In the genomic region with DNA sequence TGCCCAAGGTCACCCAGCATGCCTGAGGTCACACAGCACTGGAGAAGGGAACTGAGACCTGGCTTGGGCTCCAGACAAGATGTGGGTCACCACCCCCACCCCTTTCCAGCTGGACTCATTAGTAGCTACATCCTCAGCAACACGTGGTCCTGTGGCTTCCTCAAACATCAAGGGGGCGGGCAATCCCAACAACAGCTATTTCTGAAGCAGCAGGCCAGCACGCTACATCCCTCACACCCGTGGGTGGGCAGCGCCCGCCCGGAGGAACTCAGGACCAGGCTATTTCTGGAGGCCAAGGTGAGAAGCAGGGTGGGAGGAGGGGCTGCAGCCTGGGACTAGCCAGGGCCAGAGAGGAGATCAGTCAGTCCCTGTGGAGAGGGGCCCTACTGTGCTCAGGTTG, we compare ENCODE assay signal across 8 mouse cellular contexts. TPM values are rescaled to one million over a fixed set of nuclear protein-coding genes. Genes with fewer than 3 reads are reported as not detected.
DNase-seq lines count a peak whose midpoint lies in the region; ATAC-seq and TF ChIP-seq lines count a peak whose summit lies in the region.

No protein-coding gene starts in this region.

- no peak overlapping the region for H3K4me2 ChIP-seq in kidney, postnatal 0 days (ENCODE audit: low read length)
- H3K4me2 ChIP-seq in embryonic facial prominence, embryonic 15.5 days (replicated peaks), result 0 out of 2 replicates have a peak overlapping the region, but pooled peaks have one; percentile 6
- peak overlapping the region; percentile 55 for H3K4me2 ChIP-seq in hindbrain, embryonic 13.5 days
- H3K4me2 ChIP-seq in midbrain, embryonic 15.5 days, result peak overlapping the region; percentile 42; the same call in 1 of the 2 replicates

- H3K4me3 ChIP-seq in kidney, postnatal 0 days (replicated peaks; ENCODE audit: low read depth, low read length), result no peak overlapping the region
- no peak overlapping the region for H3K4me3 ChIP-seq in embryonic facial prominence, embryonic 15.5 days (replicated peaks)
- no peak overlapping the region; the same call in 1 of the 2 replicates for H3K4me3 ChIP-seq in hindbrain, embryonic 13.5 days
- no peak overlapping the region for H3K4me3 ChIP-seq in midbrain, embryonic 15.5 days

- 37% methylated on average over 7 of the region's 7 CpGs for WGBS in kidney, postnatal 0 days
- WGBS in embryonic facial prominence, embryonic 15.5 days, result 63% methylated on average over 7 of the region's 7 CpGs
- WGBS in hindbrain, embryonic 13.5 days, result 61% methylated on average over 7 of the region's 7 CpGs
- WGBS in midbrain, embryonic 15.5 days, result 60% methylated on average over 7 of the region's 7 CpGs

- no peaks in the 10 kb centered on the region for H3K9me3 ChIP-seq in kidney, postnatal 0 days (replicated peaks; ENCODE audit: low read length)
- H3K9me3 ChIP-seq in embryonic facial prominence, embryonic 15.5 days (replicated peaks), result no peaks in the 10 kb centered on the region
- no peaks in the 10 kb centered on the region for H3K9me3 ChIP-seq in hindbrain, embryonic 13.5 days
- no peaks in the 10 kb centered on the region for H3K9me3 ChIP-seq in midbrain, embryonic 15.5 days

- H3K27ac ChIP-seq in kidney, postnatal 0 days, result no peak overlapping the region
- no peak overlapping the region for H3K27ac ChIP-seq in embryonic facial prominence, embryonic 15.5 days (replicated peaks)
- H3K27ac ChIP-seq in hindbrain, embryonic 13.5 days, result peak overlapping the region; percentile 92
- peak overlapping the region; percentile 88 for H3K27ac ChIP-seq in midbrain, embryonic 15.5 days

- H3K27me3 ChIP-seq in kidney, postnatal 0 days (ENCODE audit: insufficient read depth, low read length), result no peaks in the 10 kb centered on the region
- peaks cover 22% of the 10 kb centered on the region for H3K27me3 ChIP-seq in embryonic facial prominence, embryonic 15.5 days
- no peaks in the 10 kb centered on the region for H3K27me3 ChIP-seq in hindbrain, embryonic 13.5 days
- no peaks in the 10 kb centered on the region for H3K27me3 ChIP-seq in midbrain, embryonic 15.5 days (replicated peaks)

- no peak overlapping the region for H3K9ac ChIP-seq in kidney, postnatal 0 days (ENCODE audit: low read depth, low read length)
- no peak overlapping the region for H3K9ac ChIP-seq in embryonic facial prominence, embryonic 15.5 days
- H3K9ac ChIP-seq in hindbrain, embryonic 13.5 days, result peak overlapping the region; percentile 65; the same call in 1 of the 2 replicates
- H3K9ac ChIP-seq in midbrain, embryonic 15.5 days, result no peak overlapping the region

- no peak for TF ChIP-seq CTCF in kidney, postnatal 0 days (IDR thresholded peaks at IDR 0.05; ENCODE audit: low read depth)

- peak; percentile 15 for DNase-seq in kidney, postnatal 0 days (ENCODE audit: low spot score)
- no peak for DNase-seq in kidney, adult 8-10 months
- no peak for DNase-seq in gastrocnemius, postnatal 25 days
- DNase-seq in spleen, postnatal 14 days (ENCODE audit: low spot score in 2 of 2), result no peak

- ATAC-seq in kidney, postnatal 0 days (replicated peaks; ENCODE audit: low FRiP score, low read depth), result no peak
- no peak for ATAC-seq in embryonic facial prominence, embryonic 15.5 days (ENCODE audit: insufficient number of reproducible peaks, low FRiP score, low TSS enrichment, low read depth)
- no peak for ATAC-seq in hindbrain, embryonic 13.5 days (ENCODE audit: low FRiP score)
- ATAC-seq in midbrain, embryonic 15.5 days (replicated peaks), result no peak
- ATAC-seq in CD4-positive, CD25-positive, alpha-beta regulatory T cell, adult 4 months, result no peak

- peaks cover 48% of the 10 kb centered on the region for H3K4me1 ChIP-seq in kidney, postnatal 0 days (replicated peaks; ENCODE audit: insufficient read depth, low read length)
- peaks cover 90% of the 10 kb centered on the region for H3K4me1 ChIP-seq in embryonic facial prominence, embryonic 15.5 days
- peaks cover 100% of the 10 kb centered on the region for H3K4me1 ChIP-seq in hindbrain, embryonic 13.5 days (replicated peaks)
- peaks cover 92% of the 10 kb centered on the region for H3K4me1 ChIP-seq in midbrain, embryonic 15.5 days

- no peaks in the 10 kb centered on the region for H3K36me3 ChIP-seq in kidney, postnatal 0 days (ENCODE audit: insufficient read depth, low read length)
- no peaks in the 10 kb centered on the region for H3K36me3 ChIP-seq in embryonic facial prominence, embryonic 15.5 days
- peaks cover 8% of the 10 kb centered on the region; the same call in 1 of the 2 replicates for H3K36me3 ChIP-seq in hindbrain, embryonic 13.5 days
- 0 out of 2 replicates have a peak, but pooled peaks cover 3% of the 10 kb centered on the region for H3K36me3 ChIP-seq in midbrain, embryonic 15.5 days (replicated peaks)

RNA-seq across cellular contexts. Expression of a gene that starts 7.4 kb away (rescaled TPM):
- 44.7 and 45.3 TPM in 2 replicates for polyA plus RNA-seq in kidney, postnatal 0 days (2015; fragmentation: Nextera tagmentation; extraction: Ambion mirVana)
- polyA plus RNA-seq in embryonic facial prominence, embryonic 15.5 days (2015; fragmentation: Nextera tagmentation; extraction: Ambion mirVana), result 116 and 118 TPM in 2 replicates
- polyA plus RNA-seq in hindbrain, embryonic 13.5 days (2015; fragmentation: Nextera tagmentation; extraction: Ambion mirVana), result 273 TPM in 2 replicates
- polyA plus RNA-seq in midbrain, embryonic 15.5 days (2015; fragmentation: Nextera tagmentation; extraction: Ambion mirVana), result 339 and 349 TPM in 2 replicates
- 1 to 10 TPM; 5.5 to 8.9 TPM for polyA plus RNA-seq in CD4-positive, CD25-positive, alpha-beta regulatory T cell, adult 4 months (2017; shearing (Covaris generic))
- total RNA-seq in gastrocnemius, postnatal 25 days (2021), result 10 to 100 TPM; 37.7 to 39.6 TPM

RNA-seq across cellular contexts. Expression of a gene that starts 43.4 kb away (rescaled TPM):
- polyA plus RNA-seq in kidney, postnatal 0 days (2015; fragmentation: Nextera tagmentation; extraction: Ambion mirVana), result not detected in 2 replicates
- not detected in 2 replicates for polyA plus RNA-seq in embryonic facial prominence, embryonic 15.5 days (2015; fragmentation: Nextera tagmentation; extraction: Ambion mirVana)
- not detected in 2 replicates for polyA plus RNA-seq in hindbrain, embryonic 13.5 days (2015; fragmentation: Nextera tagmentation; extraction: Ambion mirVana)
- polyA plus RNA-seq in midbrain, embryonic 15.5 days (2015; fragmentation: Nextera tagmentation; extraction: Ambion mirVana), result not detected in 2 replicates
- polyA plus RNA-seq in CD4-positive, CD25-positive, alpha-beta regulatory T cell, adult 4 months (2017; shearing (Covaris generic)), result not detected
- total RNA-seq in gastrocnemius, postnatal 25 days (2021), result not detected

Comparison
In these comparisons a context has a peak if more than half of its experiments do, and no peak if none do; other contexts are left out.
1. H3K27ac ChIP-seq: peak in hindbrain, embryonic 13.5 days (single experiment) and midbrain, embryonic 15.5 days (single experiment); none in kidney, postnatal 0 days (single experiment) and embryonic facial prominence, embryonic 15.5 days (single experiment).